Mouse (Mus musculus) liver, embryonic 14 days (tissue): ENCODE measurements around the gene Ctnna2. TPM values are rescaled to one million over a fixed set of nuclear protein-coding genes. Genes with fewer than 3 reads are reported as not detected.

ENCODE experiments used
- polyA plus RNA-seq: library from polyadenylated mRNA; depleted of rRNA; stranded (reverse); fragments of >200 nt; gene quantifications from 2 replicates; pipeline ENCODE4 v1.2.3, GENCODE M21; 2012; rRNA removed

Gene Ctnna2
- polyA plus RNA-seq = 0.06 and 0.17 TPM in 2 replicates

DNA sequence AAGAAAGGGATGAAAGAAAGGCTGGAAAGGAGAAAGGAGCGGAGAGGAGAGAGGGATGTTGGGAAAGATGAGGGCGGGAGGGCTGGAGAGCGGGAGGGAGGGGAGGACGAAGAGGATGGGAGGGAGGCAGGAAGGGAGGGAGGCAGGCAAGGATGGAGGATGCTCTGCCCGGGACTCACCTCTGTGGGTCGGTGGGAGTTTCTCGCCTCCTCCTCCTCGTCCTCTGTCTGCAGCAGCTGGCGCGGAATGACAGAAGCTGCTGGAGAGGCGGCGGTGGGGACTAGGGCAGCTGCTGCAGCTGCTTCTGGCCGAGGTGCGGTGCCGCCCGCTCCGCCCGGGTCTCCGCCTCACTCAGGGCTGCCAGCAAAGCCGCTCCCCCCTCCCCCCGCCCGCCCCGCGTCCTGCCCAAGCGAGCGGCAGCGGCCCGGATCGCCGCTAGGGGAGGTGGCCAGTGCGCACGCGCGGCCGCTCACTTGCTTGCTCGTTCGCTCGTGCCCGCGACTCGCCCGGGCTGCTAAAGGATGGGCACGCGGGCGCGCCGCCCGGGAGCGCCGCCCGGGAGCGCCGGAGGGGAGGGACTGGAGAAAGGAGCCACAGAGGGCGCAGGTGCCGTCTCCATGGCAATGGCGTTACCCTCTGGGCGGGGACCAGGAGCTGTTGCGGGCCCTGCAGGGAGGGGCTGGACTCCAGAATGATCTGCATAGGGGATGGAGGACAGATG lies at the start of gene Ctnna2:
Ctnna2 (minus strand) TSS at position 459 of the 721 bp plus-strand sequence.

GRCm38 (mm10) chr6:77242601-77243406 lies 736.7 kb downstream of the Ctnna2 start, which contains the start of gene Lrrtm1:
Gene Lrrtm1 (plus strand): TSS chr6:77242689.

